Mouse (Mus musculus) neutrophil, adult 83 days (primary cell): ENCODE measurements around the gene Src. TPM values are rescaled to one million over a fixed set of nuclear protein-coding genes. Genes with fewer than 3 reads are reported as not detected.

ENCODE experiments used
- total RNA-seq, 2 experiments: library from RNA; stranded (reverse); gene quantifications; one replicate each; pipeline ENCODE4 v1.2.4; 2023

The Src gene
- 1 to 10 TPM in 1 of 2 experiments, under 1 TPM in 1; 0.59 to 1.7 TPM for total RNA-seq

DNA sequence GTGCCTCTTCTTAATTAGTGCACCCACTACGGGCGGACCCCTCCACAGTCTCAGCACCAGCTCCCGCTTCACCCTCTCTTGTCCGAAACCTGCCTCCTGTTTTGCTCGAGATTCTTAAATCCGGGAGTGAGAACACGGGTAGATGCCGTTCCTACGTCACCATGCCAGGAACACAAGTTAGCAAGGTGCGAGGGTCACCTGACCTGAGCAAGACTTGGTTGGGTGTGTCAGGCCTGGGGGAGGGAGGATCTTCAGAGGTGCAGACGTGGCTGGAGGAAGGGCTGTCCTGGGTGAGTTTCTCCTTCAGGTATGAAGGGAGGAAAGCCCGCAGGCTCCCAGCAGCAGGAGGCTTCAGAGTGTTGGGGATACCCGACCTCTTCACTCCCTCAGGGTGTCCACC, at the start of gene Src:
Src (plus strand) TSS at position 239 of the 400 bp plus-strand sequence.

Other genes starting within 250 kb of the Src start
- 10 to 100 TPM; 33.0 to 33.7 TPM for gene Rbl1, start 213.9 kb upstream of the Src start, total RNA-seq
- 100 to 1,000 TPM; 132 to 142 TPM for gene Rpn2, start 139.4 kb upstream of the Src start, total RNA-seq
- gene Mroh8, start 138.9 kb upstream of the Src start, total RNA-seq: not detected
- not detected for gene Ghrh, start 70.9 kb upstream of the Src start, total RNA-seq
- gene Manbal, start 50.9 kb upstream of the Src start, total RNA-seq: 10 to 100 TPM; 15.1 to 15.7 TPM
- gene Nnat, start 141.6 kb downstream of the Src start, total RNA-seq: not detected
- 10 to 100 TPM; 34.6 to 46.1 TPM for gene Blcap, start 152.8 kb downstream of the Src start, total RNA-seq